Mouse (Mus musculus) kidney, adult 2 months (tissue): ENCODE data around the gene Fbxo22.

Experiments
- CTCF ChIP-seq: fragments of 200-500 bp; conservative IDR thresholded peaks from 2 replicates; pipeline ENCODE4 v1.5.1; 2011; ENCODE audit warnings: low read depth, mild to moderate bottlenecking, control low read depth, low read length, moderate library complexity, mixed read lengths; ENCODE audit not compliant: insufficient read depth, insufficient read length
- POLR2A ChIP-seq: fragments of 200-500 bp; IDR thresholded peaks from one replicate; pipeline ENCODE4 v1.6.1; 2011; ENCODE audit warnings: low read depth, low read length, control low read depth

DNA sequence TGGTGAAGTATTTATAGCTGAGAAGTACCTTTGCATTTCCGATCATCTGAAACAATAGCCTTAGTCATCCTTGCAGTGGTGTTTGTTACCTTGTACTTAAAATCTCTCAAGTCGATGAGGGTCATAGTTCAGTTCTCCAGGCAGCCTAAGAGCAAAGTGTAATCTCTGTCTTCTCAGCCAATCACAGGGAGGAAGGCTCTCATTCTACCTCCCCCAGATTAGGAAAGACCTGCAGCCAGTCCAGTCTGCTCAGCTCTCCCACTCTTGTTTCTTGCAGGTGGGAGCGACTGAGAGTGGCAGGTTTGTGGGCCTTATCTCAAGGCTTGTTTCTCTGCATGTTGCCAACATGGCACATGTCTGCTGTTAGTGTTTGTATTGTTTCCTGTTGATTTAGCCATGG lies 6.3 kb downstream of the Fbxo22 start:
- no peak for TF ChIP-seq POLR2A
- no peak for TF ChIP-seq CTCF
